Mouse (Mus musculus) skeletal muscle tissue, adult 2 months (tissue): ENCODE results near the gene Sh3d21.
"Not testable (repeated sequence)": the region's sequence is repeated elsewhere in the genome, so short reads cannot be mapped to it uniquely, and the experiment has no call there.

Experiments
- DNase-seq: peaks from one replicate; pipeline ENCODE4 v3.0.0-alpha.2; 2012; ENCODE audit warnings: low read depth, low spot score

The Sh3d21 gene

DNA sequence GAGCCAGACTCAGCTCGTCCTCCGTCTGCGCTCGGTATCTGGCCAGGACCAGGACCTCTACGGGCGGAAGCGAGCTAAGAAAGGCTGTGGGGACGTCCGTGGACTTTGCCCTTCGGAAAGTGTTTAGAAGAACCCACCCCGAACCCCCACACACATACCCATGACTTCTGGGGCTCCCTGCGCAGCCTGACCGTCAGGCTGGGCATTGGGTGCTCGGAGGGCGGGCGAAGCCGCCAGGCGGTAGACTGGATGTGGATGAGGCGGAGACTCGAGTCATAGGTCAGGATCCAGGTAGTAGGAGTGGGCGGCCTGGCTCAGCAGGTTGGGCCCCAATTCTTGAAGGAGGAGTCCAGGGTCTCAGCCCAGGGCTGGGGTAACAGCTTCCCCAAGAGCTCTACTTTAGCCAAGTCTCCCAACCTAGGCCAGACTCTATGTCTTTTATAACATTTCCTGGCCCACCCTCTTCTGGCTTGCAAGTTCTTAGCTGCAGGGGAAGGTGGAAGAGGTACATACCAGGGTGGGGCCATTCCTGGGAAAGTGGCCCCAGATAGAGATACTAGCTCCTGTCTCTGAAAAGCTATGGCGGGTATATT is at the start of gene Sh3d21:
Gene Sh3d21 (minus strand): TSS at position 425 of the 593 bp plus-strand sequence.
- no peak for DNase-seq

DNA sequence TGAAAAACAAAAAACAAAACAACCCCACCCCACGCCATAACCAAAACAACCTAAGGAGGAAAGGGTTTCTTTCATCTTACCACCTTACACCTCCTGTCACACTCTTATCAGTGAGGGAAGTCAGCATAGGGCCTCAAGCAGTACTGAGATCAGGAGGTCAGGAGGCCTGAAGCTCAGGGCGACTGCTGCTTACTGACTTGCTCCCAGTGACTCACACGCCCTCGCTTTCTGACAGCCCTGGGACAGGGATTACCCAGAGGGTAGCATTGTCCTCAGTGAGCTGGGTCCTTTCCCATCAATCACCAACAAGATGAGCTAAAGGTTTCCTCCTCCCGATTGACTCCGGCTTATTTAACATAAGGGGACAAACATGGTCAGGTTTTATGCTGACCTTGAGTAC is 43.8 kb upstream of the Sh3d21 start:
- no peak for DNase-seq

DNA sequence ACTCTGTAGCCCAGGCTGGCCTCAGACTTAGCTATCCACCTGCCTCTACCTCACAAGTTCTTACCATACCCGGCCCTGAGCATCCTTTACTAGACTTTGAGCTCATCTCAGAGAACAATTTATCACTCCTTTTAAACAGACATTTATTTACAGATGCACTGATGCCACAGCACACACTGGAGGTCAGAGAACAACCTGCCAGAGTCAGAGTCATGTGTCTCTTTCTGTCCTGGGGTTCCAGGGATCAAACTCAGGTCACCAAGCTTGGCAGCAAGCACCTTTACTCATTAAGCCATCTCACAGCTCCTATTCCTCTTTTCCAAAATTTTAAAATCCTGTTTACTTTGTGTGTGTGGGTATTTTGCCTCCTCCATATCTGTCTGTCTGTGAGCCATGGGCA is 42.1 kb upstream of the Sh3d21 start:
- no peak for DNase-seq

DNA sequence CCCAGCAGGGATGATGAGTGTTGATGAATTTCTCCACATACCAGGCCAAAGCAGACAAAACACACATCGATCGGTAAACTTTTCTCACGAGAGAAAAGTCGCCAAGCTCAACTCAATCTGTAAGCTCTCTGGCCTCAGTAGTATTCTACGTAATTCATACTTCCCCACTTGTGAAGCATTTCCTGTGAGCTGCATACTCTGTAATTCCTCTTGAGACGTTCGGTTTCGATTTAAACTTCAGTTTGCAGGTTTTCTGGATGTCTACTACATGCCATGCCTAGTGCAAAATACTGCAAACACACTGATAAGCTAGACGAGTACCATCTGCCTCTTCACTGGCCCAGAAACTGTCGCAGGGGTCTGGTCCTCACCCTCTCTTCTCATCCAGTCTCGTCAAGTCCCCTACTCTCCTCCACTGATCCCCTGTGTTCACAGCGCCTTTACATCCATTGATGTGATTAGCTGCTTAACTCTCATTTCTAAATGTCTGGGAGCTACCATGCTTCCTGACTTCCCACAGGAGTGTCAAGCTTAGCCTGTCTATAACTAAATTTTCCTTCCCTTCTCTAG is 41.5 kb upstream of the Sh3d21 start:
- DNase-seq, result no peak

GRCm38 (mm10) chr4:126204016-126204415 is 40.7 kb upstream of the Sh3d21 start:
- no peak for DNase-seq

GRCm38 (mm10) chr4:126203336-126203895 is 40.1 kb upstream of the Sh3d21 start:
- no peak for DNase-seq

- peak; percentile 99 for DNase-seq
These were observed 39.3 kb upstream of the Sh3d21 start, which contains the start of gene Thrap3 for GRCm38 (mm10) chr4:126202303-126203181. Thrap3 (minus strand) TSS chr4:126202760.

DNA sequence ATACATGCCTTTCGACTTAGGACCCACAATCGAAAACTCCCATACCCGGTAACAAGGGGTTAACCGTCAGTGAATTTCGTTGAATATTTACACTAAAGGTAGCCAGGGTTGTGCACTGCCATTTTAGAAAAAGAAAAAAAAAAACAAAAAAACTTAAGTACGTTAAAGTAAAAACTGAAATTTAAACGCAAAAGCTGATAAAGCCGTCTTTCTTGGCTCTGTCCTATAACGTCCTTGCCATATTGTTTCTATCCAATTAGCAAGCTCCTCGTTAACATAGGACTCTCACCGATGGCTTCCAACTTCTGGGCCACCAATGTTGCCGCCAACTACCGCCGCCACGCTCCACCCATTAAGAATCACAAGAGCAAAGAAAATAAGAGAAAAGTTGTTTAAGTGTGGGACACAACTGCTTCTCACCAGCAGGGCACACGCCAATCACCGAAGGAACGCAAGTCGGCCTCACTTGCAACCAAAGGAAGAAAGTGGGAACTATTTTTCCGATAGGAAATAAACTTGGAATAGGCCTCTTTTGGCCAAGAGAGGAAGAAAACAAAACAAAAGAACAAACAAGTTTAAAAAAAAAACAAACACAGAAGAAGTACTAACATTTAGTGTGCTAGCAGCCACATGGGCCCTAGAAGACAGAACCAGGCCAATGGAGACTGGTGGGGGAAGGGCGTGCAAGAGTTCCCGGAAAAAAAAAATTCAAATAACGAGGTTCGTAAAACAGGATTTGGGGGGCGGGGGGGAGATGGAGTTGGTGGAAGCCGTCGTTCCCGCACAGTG is 38.4 kb upstream of the Sh3d21 start:
- no peak for DNase-seq

DNA sequence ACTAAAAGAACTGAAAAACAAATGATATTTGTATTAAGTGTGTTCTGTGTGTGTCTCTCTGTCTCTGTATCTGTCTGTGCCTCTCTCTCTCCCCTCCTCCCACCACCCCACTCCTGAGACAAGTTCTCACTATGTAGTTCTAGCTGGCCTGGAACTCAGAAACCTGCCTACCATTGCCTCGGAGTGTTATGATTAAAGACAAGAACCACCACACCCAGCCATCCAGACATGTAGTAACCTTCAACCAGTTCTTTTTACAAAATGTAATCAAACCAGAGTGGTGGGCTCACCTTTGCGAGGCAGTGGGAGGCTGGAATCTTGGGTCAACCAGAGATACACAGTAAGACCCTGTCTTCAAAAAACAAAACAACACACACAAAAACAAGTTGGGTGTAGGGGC is 37.4 kb upstream of the Sh3d21 start:
- DNase-seq, result no peak

GRCm38 (mm10) chr4:126200036-126200435 is 36.7 kb upstream of the Sh3d21 start:
- no peak for DNase-seq

GRCm38 (mm10) chr4:126199556-126199955 is 36.3 kb upstream of the Sh3d21 start:
- DNase-seq, result no peak

- no peak for DNase-seq
These were observed 34.2 kb upstream of the Sh3d21 start for GRCm38 (mm10) chr4:126197485-126197884.

- DNase-seq, result no peak
These were observed 31.6 kb upstream of the Sh3d21 start for GRCm38 (mm10) chr4:126194916-126195315.

DNA sequence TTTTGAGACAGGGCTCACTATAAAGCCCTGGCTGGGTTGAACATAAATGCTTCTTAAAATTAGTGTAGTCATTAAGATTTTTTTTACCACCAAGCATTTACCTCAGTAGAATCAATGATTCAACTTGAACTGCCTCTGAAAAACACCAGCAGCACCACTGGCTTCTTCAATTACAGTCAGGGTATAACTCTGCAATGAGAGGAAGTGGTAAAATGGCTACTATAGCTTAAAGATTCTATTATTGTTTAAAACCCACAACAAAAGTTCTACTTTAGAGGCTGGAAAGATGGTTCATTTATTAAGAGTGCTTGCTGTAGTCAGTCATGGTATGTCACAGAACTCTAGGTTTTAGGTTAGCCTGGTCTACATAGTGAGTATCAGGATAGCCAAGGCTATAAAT is 30.9 kb upstream of the Sh3d21 start:
- DNase-seq, result no peak

- no peak for DNase-seq
These were observed 27.3 kb upstream of the Sh3d21 start for GRCm38 (mm10) chr4:126190636-126191035.

GRCm38 (mm10) chr4:126187096-126187495 is 23.8 kb upstream of the Sh3d21 start:
- no peak for DNase-seq

- DNase-seq, result no peak
These were observed 19.7 kb upstream of the Sh3d21 start for GRCm38 (mm10) chr4:126183034-126183433.

DNA sequence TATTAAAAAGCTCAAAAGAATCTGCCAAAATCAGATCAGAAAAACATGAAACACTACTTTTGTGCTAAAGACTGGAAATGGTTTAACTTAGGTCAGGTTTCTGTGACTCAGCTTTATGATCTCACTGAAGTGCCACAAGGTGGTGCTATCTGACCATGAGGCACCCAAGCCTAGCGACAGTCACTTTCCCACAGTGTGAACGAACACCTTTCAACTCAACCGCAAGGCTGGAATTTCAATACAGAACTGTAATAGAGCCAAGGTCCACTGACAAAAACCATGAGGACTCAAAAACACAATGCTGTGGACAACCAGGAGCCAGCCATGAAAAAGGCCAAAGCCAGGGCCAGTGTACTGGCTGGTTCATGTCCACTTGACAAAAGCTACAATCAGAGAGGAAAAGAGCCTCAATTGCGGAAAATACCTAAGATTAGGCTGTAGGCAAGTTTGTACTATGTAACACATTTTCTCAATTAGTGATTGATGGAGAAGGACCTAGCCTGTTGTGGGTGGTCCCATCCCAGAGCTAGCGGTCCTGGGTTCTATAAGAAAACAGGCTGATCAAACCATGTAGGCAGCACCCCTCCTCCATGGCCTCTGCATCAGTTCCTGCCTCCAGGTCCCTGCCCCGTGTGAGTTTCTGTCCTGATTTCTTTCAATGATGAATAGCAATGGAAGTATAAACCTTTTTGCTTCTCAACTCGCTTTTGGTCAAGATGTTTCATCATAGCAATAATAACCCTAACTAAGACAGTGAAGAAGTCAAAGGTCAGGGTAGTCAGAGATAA is 18.1 kb upstream of the Sh3d21 start:
- DNase-seq, result peak; percentile 57

- not testable (repeated sequence) for DNase-seq
These were observed 12.7 kb upstream of the Sh3d21 start for GRCm38 (mm10) chr4:126175980-126176379.

DNA sequence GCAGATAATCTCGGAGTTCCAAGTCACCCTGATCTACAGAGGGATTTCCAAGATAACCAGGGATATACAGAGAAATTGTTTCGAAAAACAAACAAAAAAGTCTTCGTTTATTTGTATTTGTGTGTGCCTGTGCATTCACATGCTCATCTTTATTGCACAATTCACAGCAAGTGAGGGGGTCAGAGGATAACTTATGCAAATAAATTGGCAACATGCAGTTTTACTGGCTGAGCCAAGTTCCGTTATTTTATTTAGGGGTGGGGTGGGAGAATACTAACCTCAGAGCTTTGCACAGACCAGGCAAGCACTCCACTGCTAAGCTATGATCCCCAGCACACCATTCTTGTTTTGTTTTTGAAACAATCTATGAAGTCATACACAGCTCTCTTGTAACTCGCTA is 10.5 kb upstream of the Sh3d21 start:
- DNase-seq, result no peak

GRCm38 (mm10) chr4:126170737-126171136 is 7.4 kb upstream of the Sh3d21 start:
- not testable (repeated sequence) for DNase-seq
